Mouse (Mus musculus): ENCODE results near the gene Olfr1239. TPM values are rescaled to one million over a fixed set of nuclear protein-coding genes. Genes with fewer than 3 reads are reported as not detected.

Olfr1239 gene
- total RNA-seq (2021) = not detected

GRCm38 (mm10) chr2:89420307-89420706 is at the start of gene Olfr1239:
Olfr1239 (minus strand) TSS chr2:89420407.
- no peak for DNase-seq (ENCODE audit: extremely low spot score in 1 of 2, low spot score in 1 of 2)

DNA sequence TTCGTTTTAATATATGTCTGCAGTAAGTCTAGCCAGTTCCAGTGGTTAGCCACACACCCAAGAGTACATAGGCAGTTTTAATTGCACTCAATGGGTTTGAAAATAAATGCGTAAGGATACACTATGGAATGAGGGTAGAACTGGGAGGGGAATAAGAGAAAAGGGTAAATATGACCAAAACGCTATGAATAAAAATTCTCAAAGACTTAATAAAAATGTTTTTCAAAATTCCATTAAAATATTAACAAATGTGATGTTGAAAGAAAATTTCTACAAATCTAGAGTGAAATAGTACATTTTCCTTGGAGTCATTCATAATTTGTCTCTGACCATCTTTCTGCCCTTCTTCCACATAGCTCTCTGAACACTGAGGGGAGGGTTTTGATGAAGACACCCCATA is 22.7 kb upstream of the Olfr1239 start, which contains the start of gene Olfr1240:
Olfr1240 (minus strand) TSS at position 101 of the 400 bp plus-strand sequence.
- no peak for DNase-seq (ENCODE audit: extremely low spot score in 1 of 2, low spot score in 1 of 2)

DNA sequence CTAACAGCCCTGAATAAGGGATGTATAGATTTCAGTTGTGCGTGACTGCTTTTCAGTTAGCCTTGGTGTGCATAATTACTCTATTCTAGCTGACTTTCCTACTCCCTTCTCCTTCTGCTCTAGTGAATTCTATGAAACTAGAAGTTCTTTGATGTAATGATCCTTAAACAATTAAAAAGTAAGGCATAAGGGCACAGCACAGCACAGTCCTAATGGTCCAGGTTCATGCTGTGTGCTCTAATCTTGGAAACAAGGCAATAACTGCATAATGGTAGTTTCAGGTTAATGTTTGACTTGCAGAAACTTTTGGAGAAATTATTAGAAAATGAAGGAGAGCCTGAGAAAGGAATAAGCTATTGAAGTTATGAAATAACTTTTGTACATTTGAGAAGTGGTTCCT is 5.7 kb downstream of the Olfr1239 start:
- no peak for DNase-seq (ENCODE audit: extremely low spot score in 1 of 2, low spot score in 1 of 2)

DNA sequence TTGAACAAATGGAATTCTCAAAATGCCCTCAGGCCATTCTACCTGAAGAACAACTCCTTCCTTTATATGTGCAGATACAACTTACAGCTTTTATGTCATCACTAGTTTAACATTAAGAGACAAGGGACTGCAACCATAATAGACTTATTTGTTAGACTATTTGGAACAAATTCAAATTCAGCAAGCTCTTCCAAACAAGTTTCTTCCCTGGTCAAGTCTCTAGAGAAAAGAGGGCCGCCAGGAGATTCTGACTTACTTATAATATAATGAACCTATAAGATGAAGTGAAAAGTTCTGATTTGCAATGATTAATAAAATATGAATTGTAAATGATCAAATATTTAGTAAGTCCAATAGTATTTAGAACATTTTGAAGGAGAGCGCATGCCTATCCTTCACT is 10.6 kb downstream of the Olfr1239 start, which contains the start of gene Olfr1238:
Olfr1238 (minus strand) TSS at position 101 of the 400 bp plus-strand sequence.
- DNase-seq (ENCODE audit: extremely low spot score in 1 of 2, low spot score in 1 of 2) = no peak

GRCm38 (mm10) chr2:89400882-89401281 is 19.3 kb downstream of the Olfr1239 start:
- DNase-seq (ENCODE audit: extremely low spot score in 1 of 2, low spot score in 1 of 2) = no peak

Other genes with a start within 250 kb of the Olfr1239 start
- gene Olfr1225, start 245.7 kb downstream of the Olfr1239 start, total RNA-seq (2021) = not detected
- gene Olfr1226, start 220.4 kb downstream of the Olfr1239 start, total RNA-seq (2021) = not detected
- not detected for gene Olfr1228, start 166.3 kb downstream of the Olfr1239 start, total RNA-seq (2021)
- gene Olfr1229, start 132.4 kb downstream of the Olfr1239 start, total RNA-seq (2021) = not detected
- gene Olfr1230, start 123.1 kb downstream of the Olfr1239 start, total RNA-seq (2021) = not detected
- not detected for gene Olfr1231, start 113.3 kb downstream of the Olfr1239 start, total RNA-seq (2021)
- gene Olfr1232, start 90.7 kb downstream of the Olfr1239 start, total RNA-seq (2021) = not detected
- gene Olfr1233, start 78.0 kb downstream of the Olfr1239 start, total RNA-seq (2021) = not detected
- gene Olfr1234, start 55.5 kb downstream of the Olfr1239 start, total RNA-seq (2021) = not detected
- gene Olfr1238, start 10.7 kb downstream of the Olfr1239 start, total RNA-seq (2021) = not detected
- gene Olfr1240, start 22.6 kb upstream of the Olfr1239 start, total RNA-seq (2021) = not detected
- not detected for gene Olfr1241, start 66.7 kb upstream of the Olfr1239 start, total RNA-seq (2021)
- not detected for gene Olfr1242, start 77.9 kb upstream of the Olfr1239 start, total RNA-seq (2021)
- gene Olfr1243, start 111.1 kb upstream of the Olfr1239 start, total RNA-seq (2021) = not detected
- not detected for gene Olfr1245, start 158.0 kb upstream of the Olfr1239 start, total RNA-seq (2021)
- not detected for gene Olfr1246, start 172.8 kb upstream of the Olfr1239 start, total RNA-seq (2021)
- gene Olfr1247, start 193.7 kb upstream of the Olfr1239 start, total RNA-seq (2021) = not detected
- not detected for gene Olfr1248, start 197.8 kb upstream of the Olfr1239 start, total RNA-seq (2021)
- gene Olfr1249, start 214.6 kb upstream of the Olfr1239 start, total RNA-seq (2021) = not detected
- not detected for gene Olfr1250, start 241.1 kb upstream of the Olfr1239 start, total RNA-seq (2021)

Measured in layer of hippocampus, postnatal 25 days (tissue).